Mouse (Mus musculus) adrenal gland, postnatal 4 days (tissue): ENCODE measurements around the gene Nfkbiz. TPM values are rescaled to one million over a fixed set of nuclear protein-coding genes. Genes with fewer than 3 reads are reported as not detected.

Experiments
- DNase-seq, 2 experiments: peaks; one replicate each; pipeline ENCODE4 v3.0.0; 2021 to 2022; ENCODE audit warnings: low spot score in 2 of 2, mixed read lengths in 2 of 2
- total RNA-seq, 2 experiments: library from RNA; stranded (reverse); gene quantifications; 2 replicates each; pipeline ENCODE4 v1.2.3; 2021

Nfkbiz gene
- total RNA-seq, 2 experiments from 2014 or later, result 6.8 to 7.4 TPM

DNA sequence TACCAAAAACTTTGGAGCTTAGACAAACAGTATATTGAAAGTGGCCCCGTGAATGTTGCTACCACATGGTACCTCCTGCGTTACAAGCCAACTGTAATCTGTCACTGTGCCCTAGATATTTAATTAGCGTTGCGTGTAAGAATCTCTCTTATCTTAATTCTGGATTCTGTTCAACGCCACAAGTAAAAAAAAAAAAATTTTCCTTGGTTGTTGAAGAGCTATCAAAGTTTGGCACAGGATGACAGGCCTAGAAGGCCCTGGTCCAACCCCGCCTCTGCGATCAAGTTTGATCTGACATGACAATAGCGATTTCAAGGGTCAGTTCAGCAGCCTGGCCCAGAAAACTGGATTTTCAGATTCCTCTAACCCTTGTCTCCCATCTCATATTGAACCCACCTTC lies 6.1 kb downstream of the Nfkbiz start:
- no peak for DNase-seq

DNA sequence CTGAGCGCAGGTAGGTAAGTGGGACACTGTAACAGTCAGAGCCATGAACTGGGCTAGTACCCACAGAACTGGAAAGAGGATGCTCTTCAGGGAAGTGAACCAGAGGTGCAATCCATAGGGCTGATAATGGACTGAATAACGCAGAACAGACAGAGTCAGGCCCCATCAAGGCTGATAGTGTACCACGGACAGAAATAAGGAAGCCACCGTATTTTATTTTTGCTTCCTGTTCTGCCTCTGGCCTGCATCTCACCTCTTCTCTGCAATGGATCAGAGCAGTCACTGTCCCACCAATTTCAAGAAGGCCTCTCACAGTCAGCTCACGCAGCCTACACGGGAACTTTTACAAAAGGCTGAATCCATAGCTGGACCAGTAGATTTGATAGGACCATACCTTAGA lies 6.7 kb downstream of the Nfkbiz start:
- DNase-seq, result no peak

DNA sequence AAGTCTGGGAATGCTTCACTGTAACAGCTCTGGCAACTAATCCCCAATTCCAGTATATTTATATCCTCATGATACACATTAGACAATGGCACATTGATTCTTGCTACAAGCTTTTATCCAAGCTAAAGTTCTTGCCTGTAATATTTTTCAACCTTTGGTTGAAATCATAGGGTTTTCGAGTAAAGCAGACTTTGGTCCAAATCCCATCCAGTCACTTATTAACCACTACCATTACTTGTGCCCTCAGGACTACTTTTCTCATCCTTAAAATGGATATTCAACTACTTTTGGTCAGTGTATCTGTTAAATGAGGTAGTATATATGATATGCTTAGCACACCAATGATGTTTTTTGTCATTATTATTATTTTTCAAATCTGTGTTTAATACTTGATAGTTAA lies 7.2 kb downstream of the Nfkbiz start:
- no peak for DNase-seq

DNA sequence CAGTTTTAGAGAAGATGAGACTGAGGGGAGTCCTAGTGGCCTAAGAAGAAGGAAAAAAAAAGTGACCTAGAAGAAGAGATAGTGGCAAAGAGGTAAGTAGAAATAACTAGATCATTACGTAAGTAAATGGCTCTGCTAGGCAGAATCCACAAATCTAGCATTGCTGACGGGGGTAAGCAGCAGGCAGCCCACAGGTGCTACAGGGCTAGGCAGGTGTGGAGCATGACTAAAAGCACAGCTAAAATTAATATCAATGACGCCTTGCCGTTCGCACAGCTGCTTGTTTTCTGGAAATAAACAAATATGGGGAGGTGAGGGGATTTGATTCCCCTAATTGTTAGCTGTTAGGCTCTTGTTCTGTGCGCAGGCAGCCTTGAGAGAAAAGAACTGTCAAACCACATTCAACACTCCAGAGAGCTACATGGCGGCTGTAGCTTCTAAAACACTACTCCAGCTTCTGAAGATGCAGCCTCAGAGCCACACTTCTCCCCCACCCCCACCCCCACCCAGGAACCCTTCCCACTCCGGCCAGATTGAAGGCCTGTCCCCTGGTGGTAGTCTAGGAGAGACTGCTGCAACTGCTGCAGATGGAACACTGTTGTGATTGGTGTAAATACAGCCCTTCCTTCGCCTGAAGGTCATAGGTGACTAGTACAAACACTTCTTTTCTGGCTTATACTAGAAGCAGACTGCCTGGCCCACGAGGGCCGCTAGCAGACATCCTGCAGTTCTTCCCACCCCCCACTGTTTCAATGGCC lies 15.1 kb downstream of the Nfkbiz start:
- DNase-seq, result no peak

DNA sequence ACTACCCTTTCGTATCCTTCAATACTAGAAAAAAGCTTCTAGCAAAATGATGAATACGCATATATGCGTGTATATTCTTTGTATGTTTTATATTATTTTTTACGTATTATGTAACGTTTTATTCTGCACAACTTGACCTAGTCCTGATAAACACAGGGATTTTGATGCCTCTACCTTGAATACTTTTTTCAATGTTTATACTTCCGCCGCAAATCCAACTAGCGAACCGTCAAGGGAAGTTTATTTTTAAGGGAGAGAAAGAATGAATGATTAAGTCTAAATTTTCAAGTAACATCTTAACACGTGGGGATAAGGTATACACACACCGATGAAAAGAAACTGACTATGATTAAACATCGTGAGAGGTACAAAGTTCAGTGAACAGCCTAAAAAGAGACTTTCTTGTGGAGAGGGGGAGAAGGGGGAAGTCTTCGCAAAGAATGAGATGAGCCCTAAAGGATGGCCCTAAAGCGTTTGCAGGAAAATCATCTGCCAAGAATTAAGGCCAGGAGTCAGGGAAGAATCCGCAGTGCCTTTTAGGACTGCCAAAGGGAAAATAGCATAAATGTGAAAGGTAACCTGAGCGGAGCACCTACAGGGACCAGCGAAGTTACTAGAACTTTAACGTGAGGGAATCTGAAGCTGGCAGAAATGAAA lies 15.8 kb downstream of the Nfkbiz start:
- DNase-seq, result no peak

DNA sequence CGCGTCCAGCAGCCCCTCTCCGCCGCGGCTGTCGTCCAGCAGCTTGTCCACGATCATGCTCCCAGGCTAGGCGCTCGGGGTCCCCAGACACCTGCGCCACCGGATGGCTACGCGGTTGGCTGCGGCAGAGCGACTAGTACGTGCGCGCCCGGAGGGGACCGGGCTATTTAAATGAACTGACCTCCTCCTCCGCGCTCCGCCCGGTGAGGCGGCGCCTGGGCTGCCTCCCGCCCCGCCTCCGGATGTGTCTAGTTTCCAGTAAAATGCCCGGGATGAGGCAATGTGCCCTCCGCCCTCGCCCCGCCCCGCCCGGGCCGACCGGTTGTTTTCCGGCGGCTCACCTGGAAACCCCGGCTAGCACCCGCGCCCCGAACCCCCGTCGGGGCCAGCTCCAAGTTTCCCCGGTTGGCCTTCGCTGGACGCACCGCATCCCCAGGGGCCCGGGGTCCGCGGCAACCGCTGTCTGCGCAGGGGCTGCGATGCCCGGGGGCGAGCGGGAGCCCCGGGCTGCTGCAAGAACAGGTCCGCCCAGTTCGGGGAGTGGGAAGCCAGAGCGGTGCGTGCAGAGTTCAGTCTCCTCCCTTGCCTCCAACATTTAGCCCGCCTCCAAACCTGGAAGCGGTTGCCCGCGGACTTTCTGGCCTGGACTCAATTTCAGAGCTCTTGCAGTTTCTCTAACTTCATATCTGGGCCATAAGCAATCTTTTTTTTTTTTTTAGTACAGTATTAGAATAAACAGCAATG lies 16.5 kb downstream of the Nfkbiz start:
- DNase-seq, result peak; percentile 80 to 89

DNA sequence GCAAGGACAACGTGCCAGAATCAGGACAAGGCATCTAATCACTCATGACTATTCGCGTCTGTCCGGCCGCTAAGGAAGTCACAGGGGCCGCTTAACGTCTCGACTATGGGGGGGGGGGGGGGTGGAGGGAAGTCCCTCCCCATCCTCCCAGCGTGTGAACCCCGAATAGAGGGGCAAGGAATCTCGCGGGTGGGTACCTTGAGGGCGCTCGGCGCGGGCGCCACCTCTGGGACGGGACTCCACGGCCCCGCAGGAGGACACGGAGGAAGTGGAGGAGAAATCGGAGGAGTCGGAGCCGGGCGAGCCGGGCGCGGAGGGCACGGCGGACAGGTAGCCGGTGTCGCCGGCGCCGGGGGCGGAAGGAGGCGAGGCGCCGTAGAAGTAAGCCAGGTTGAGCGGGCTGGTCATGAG lies 17.1 kb downstream of the Nfkbiz start:
- peak in 1 of 2 experiments; percentile 21 for DNase-seq

DNA sequence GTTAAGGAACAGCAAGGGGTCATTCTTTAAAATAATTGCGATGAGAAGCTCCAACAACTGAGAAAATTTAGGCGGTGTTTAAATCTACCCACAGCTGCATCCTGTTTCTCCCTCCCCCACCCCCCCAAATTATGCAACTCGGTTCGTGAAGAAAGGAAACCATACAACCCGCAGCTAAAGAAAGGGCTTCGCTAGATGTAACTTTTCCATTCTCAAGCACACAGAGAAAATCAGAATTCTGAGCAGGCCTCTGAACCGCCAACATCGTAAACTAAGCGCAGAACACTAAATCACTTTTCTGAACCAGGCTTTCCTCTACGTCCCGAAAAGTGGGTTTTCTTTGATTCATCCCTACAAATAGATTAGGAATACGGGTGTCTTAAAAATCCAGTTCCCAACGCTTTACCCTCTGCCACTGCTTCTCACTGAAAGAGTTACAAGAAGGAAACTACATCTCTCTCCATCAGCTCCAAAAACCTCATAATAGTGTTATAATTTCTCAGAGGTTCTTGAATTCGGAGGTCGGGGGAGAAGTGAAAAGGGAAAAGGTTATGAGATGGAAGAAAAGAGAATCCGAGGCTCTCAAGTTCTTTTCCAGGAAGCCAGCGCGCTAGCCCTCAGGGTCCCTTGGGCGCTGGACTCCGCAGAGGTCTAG lies 17.7 kb downstream of the Nfkbiz start:
- DNase-seq, result no peak

DNA sequence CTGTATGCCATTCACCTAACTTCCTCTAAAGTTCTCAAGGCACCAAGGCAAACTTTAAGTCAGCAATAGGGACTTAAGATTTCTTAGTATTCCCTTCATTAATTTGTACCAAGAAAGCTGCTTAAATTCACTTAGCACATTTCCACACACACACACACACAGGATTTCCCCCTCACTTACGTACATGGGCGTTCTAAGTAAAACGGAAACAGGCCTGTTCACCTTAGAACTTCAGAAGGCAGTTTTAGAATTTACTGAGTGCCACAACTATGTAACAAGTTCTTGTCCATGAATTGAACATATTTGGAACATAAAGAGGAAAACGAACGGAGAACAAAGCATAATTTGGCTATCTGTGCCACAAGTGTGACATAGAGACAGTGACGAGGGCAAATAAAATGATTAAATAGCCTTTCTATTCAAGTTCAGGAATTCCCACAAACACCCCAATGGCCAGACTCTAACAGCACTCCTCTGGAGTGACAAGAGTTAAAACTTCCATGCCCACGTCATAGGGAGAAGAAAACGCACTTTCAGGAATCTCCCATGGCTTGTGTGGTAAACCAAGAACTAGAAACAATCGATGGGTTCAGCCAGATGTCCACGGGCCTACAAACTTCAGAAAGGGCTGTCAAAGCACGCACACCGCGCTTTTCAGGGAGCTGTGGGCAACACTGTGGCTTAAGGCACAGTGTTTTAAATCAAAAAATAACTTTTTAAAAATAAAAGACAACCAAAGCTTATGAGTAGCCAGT lies 18.4 kb downstream of the Nfkbiz start:
- DNase-seq, result no peak

DNA sequence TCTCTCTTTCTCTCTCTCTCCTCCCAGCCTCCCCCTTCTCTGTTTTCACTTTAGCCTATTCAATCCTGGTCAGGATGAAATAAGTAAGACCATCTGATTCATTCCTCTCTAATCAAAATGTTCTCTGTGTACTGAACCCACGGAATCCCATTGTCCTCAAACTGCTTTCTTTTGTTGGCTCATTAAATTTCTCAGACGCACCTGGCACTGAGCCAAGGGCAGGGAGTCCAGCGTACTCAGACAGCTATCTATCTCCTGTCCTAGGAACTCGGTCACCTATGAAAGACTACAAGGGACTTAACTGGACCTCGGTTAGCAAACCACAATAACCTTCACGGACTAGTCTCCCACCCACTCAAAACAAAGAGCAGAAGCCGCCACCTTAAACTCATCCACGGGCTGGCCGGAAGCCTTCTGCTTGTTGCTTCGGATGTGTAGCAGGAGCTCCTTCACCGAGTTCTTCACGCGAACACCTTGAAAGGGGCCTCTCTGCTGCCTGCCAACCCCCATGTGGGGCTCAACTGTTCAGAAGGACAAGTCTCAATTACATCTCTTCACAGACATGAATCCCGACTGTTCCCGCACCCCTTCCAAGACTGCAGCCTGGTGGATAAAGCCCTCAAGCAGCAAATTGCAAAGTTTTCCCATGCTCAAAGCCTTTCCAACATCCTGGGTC lies 19.4 kb downstream of the Nfkbiz start:
- DNase-seq, result peak in 1 of 2 experiments; percentile 44

DNA sequence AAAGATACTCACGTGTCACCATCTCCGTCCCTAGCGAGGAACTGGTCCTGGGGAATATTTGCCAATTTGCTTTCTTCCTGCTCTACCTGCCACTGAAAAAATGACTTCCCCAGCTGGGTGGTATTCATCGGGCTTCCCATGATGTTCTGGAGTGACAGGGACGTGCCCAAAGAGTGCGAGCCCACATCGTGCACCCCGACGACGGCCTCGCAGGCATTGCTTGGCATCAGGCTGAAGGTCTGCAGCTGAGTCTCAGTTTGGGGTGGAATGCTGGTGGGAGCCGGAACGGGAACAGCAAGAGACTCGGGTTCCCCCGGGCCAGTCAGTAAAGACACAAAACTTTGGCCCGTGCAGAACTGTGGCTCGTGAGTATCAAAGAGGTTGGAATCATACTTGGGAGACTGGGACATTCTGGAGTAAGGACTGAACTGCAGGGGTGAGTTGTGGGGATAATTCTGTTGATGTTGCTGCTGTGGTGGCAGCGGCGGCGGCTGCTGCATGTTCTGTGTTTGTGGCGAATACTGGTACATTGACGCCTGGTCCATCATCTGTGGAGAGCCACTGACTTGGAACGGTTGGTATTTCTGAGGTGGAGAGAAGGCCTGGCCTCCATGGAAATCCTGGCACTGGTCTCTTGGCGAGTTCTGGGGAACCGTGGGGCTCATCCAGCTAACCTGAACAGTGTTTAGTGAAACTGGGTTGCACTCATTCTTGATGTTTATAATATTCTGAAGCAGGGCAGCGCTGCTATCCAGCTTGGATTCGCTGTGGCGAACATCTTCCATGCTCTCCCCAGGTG lies 20.8 kb downstream of the Nfkbiz start:
- no peak for DNase-seq

DNA sequence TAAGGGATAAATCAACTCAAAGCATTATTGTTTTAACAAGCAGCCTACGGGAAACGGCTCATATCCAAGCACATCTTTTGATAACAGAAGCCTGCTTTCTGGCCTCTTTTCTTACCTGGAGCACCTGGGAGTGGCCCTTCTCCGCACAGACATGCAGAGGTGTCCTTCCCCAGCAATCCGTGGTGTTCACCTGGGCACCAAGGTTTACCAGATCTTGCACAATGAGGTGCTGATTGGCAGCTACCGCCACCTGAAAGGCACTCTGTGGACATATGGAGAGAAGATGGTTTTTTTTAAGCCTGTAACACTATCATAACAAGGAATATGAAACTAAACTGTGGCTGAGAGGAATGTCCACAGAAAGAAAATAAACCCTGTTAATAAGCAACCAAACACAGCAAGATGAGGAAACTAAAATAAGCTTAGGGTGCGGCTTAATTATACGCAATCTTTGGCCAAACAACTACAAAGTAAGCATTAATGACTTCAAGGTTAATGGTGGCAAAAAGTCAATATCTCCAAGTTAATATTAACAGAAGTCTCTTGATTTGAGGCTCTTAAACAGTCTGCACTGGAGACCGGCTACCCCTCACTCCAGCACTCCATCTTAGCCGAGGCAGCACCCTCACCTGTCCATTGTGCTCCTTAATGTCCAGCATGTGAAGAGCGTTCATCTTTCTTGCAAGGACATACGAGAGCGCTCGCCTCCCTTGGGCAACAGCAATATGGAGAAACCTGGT lies 22.3 kb downstream of the Nfkbiz start:
- no peak for DNase-seq

DNA sequence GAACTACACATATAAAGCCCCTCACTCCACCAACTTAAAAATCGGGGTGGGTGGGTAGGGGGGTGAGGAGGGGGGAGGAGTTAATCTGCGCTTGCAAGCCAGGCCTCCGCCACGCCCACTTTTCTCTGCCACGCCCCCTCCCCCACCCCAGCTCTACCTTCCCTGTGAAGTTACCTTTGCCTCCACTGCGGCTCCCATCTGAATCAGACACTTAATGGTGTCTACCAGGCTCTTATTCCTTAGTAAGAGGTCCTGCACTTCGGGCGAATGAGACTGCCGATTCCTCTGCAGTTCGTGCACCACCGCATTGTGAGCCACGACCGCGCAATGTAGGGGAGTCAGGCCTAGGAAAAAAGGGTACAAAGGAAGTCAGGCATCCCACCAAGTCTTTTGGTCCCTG lies 23.2 kb downstream of the Nfkbiz start:
- DNase-seq, result no peak

DNA sequence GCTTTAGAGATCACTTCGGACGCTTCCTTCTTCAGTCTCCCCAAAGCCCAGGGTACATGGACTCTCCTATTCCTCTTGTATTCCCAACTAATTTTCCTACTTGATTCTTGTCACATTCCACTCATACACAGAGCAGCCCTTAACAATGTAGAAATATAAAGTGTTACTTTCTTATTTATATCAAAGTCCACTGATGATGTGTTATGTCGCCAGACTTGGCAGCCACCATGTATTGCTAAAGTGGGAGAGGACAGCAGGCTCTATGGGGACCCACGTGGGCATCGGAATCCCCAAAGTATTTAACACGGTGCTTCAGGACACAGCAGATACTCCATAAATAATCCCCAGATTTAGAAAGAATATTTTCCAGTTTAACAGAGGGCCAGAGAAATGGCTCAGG lies 24.0 kb downstream of the Nfkbiz start:
- no peak for DNase-seq

DNA sequence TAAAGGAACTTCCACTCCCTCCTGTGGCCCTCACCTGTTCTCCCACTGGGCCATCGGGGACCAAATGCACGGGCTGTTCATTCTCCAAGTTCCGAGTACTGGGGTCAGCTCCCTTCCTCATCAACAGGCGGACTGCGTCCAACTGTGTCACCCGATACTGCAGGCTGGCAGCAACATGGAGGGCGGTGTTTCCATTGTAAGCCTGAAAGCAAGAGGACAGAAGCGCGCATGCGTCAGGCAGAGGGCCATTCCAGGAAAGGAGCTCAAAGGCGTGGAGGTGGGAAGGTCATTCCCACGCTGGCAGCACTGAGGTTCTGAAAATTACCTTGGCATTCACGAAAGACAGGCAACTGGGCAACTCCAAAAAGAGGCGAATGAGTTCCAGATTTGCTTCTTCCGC lies 24.8 kb downstream of the Nfkbiz start:
- DNase-seq, result no peak

DNA sequence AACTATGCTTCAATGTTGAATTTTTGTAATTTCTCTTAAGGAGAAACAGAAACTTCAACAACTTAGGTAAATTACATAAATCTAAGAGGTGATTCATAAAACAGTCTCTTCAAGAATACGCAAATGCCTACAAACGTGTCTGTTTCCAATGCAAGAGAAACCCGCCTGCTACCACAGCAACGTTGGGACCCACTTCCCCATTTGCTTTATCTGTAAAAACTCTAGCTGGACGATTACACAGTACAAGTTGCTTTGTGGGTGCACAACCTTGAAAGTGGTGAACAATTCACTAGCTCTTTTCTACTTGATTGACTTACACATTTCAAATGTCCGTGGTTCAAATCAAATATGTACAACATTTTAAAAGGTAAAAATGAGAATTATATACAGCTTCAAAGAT lies 26.9 kb downstream of the Nfkbiz start:
- DNase-seq, result no peak

DNA sequence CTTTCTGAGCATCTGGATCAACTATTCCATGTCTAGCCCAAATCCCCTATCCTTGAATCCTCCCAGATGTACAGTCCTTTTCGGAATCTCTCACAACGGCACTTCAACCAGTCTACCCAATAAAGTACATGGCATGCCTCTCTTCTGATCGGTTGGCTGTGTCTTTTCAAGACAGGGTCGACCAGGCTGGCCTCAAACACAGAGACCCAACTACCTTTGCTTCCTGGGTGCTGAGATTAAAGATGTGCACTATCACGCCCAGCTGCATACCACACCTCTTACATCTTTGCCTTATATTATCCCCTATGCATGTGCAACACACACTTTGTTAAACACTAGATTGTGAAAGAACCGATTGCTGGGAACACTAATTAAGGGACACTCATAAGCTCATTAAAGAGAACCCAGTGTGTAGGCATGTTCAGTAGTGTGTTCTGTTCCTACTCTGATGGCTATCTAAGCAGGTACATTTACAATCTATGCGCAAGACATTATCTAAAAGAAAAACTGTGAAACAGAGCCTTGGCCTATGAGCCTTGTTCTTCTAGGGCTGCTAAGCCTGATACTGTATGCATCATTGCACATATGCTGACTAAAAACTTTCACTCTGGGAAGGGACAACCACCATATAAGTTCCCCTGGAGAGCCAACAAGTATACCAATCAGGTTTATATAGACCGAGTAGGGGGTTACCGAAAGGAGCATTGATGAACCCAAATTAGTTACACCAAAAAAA lies 28.8 kb downstream of the Nfkbiz start:
- no peak for DNase-seq

DNA sequence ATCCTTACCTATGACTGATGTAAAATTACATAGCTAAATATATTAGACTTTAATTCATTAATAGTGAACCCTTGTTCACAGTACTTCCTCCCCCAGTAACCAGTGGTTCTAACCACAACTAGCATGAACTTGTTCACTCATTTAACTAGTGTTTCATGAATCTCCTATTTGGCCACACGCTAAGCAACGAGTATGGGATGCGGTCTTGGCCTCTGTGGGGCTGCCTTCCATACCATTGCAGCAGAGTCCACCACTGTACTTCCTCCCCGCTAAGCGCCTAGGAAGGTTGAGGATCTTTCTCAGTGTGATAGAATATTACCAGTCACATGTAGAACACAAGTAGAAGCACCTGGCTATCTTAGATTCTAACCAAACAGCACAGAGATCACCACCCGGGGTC lies 29.4 kb downstream of the Nfkbiz start:
- DNase-seq, result no peak
